Mouse (Mus musculus) kidney, embryonic 14.5 days (tissue): ENCODE results near the gene Ppip5k2. TPM values are rescaled to one million over a fixed set of nuclear protein-coding genes. Genes with fewer than 3 reads are reported as not detected.

Experiments
- ATAC-seq: fragments of 200-750 bp; cut with Nextera tagmentation; 2 replicates; pipeline ENCODE4 v1.8.0; 2017; ENCODE audit warnings: moderate number of reproducible peaks, mild to moderate bottlenecking, moderate TSS enrichment, moderate library complexity; ENCODE audit not compliant: low FRiP score, low TSS enrichment
- H3K27ac ChIP-seq: fragments of 300-500 bp; sonication (generic); 2 replicates; pipeline ENCODE4 v1.5.1; 2014; ENCODE audit warnings: low read depth, mild to moderate bottlenecking, low read length, moderate library complexity, mixed read lengths
- H3K27me3 ChIP-seq: fragments of 300-500 bp; sonication (generic); 2 replicates; pipeline ENCODE4 v1.6.1; 2014; ENCODE audit warnings: mild to moderate bottlenecking, low read length; ENCODE audit not compliant: control insufficient read depth, insufficient read depth
- H3K36me3 ChIP-seq: fragments of 300-500 bp; sonication (generic); 2 replicates; pipeline ENCODE4 v1.6.1; 2014; ENCODE audit warnings: low read length, mixed read lengths; ENCODE audit not compliant: control insufficient read depth, insufficient read depth
- H3K4me1 ChIP-seq: fragments of 300-500 bp; sonication (generic); 2 replicates; pipeline ENCODE4 v1.6.1; 2014; ENCODE audit warnings: low read length, mixed read lengths; ENCODE audit not compliant: control insufficient read depth, insufficient read depth
- H3K4me2 ChIP-seq: fragments of 300-500 bp; sonication (generic); replicated peaks from 2 replicates; pipeline ENCODE4 v1.6.1; 2014; ENCODE audit warnings: low read depth, mild to moderate bottlenecking, low read length
- H3K4me3 ChIP-seq: fragments of 300-500 bp; sonication (generic); 2 replicates; pipeline ENCODE4 v1.5.1; 2014; ENCODE audit warnings: mild to moderate bottlenecking, low read length
- H3K9ac ChIP-seq: fragments of 300-500 bp; sonication (generic); 2 replicates; pipeline ENCODE4 v1.6.1; 2014; ENCODE audit warnings: low read depth, mild to moderate bottlenecking, low read length, moderate library complexity
- H3K9me3 ChIP-seq: fragments of 300-500 bp; sonication (generic); 2 replicates; pipeline ENCODE4 v1.6.1; 2016; ENCODE audit warnings: low read length; ENCODE audit not compliant: control insufficient read depth
- WGBS: fragments of 180-500 bp; shearing (Covaris S2); extraction: QIAGEN DNeasy Blood & Tissue Kit; methylation state at CpG from one replicate; pipeline ENCODE4 v1.1.7; 2014; 5-methylcytosine and 5-hydroxymethylcytosine counted together
- polyA plus RNA-seq: library from polyadenylated mRNA; unstranded; fragments of >200 nt; fragmentation: Nextera tagmentation; extraction: Ambion mirVana; gene quantifications from 2 replicates; pipeline ENCODE4 v1.2.1, GENCODE M21; 2014

Gene Ppip5k2
- polyA plus RNA-seq, 1 experiment from 2014 or later: 48.5 TPM

- no peaks in the 10 kb centered on the region for H3K36me3 ChIP-seq
- peak; percentile 65 for ATAC-seq
- WGBS: under 1% methylated on average over 89 of the region's 93 CpGs
- H3K27ac ChIP-seq: peak overlapping the region; percentile 78
- H3K4me1 ChIP-seq: 0 out of 2 replicates have a peak, but pooled peaks cover 4% of the 10 kb centered on the region
- peak overlapping the region; percentile 64 for H3K9ac ChIP-seq
- H3K27me3 ChIP-seq: no peaks in the 10 kb centered on the region
- H3K4me2 ChIP-seq: peak overlapping the region; percentile 61
- peak overlapping the region; percentile 83 for H3K4me3 ChIP-seq
- no peaks in the 10 kb centered on the region for H3K9me3 ChIP-seq
Measured at GRCm38 (mm10) chr1:97660687-97661405, 109.4 kb downstream of the Ppip5k2 start.

GRCm38 (mm10) chr1:97659405-97659804 is 110.8 kb downstream of the Ppip5k2 start:
- WGBS: 69% methylated on average over 7 of the region's 7 CpGs
- H3K9me3 ChIP-seq: no peaks in the 10 kb centered on the region
- 0 out of 2 replicates have a peak, but pooled peaks cover 4% of the 10 kb centered on the region for H3K4me1 ChIP-seq
- H3K27me3 ChIP-seq: no peaks in the 10 kb centered on the region
- peak overlapping the region; percentile 61; the same call in 1 of the 2 replicates for H3K4me2 ChIP-seq
- H3K27ac ChIP-seq: no peak overlapping the region
- H3K36me3 ChIP-seq: no peaks in the 10 kb centered on the region
- ATAC-seq: no peak
- peak overlapping the region; percentile 83; the same call in 1 of the 2 replicates for H3K4me3 ChIP-seq
- no peak overlapping the region for H3K9ac ChIP-seq

GRCm38 (mm10) chr1:97657786-97658185 is 112.4 kb downstream of the Ppip5k2 start:
- H3K4me1 ChIP-seq: 0 out of 2 replicates have a peak, but pooled peaks cover 4% of the 10 kb centered on the region
- H3K27me3 ChIP-seq: no peaks in the 10 kb centered on the region
- no peak overlapping the region for H3K4me2 ChIP-seq
- no peak overlapping the region for H3K27ac ChIP-seq
- H3K36me3 ChIP-seq: no peaks in the 10 kb centered on the region
- no peak for ATAC-seq
- H3K9me3 ChIP-seq: no peaks in the 10 kb centered on the region
- no peak overlapping the region for H3K9ac ChIP-seq
- WGBS: 73% methylated on average over 2 of the region's 2 CpGs
- H3K4me3 ChIP-seq: no peak overlapping the region

GRCm38 (mm10) chr1:97657201-97657600 is 113.0 kb downstream of the Ppip5k2 start:
- Histone ChIP-seq H3K4me2 (no peak overlapping the region), H3K27me3 (no peaks in the 10 kb centered on the region), H3K9me3 (no peaks in the 10 kb centered on the region), H3K36me3 (no peaks in the 10 kb centered on the region), H3K4me3 (no peak overlapping the region), H3K27ac (no peak overlapping the region), H3K4me1 (0 out of 2 replicates have a peak, but pooled peaks cover 4% of the 10 kb centered on the region), H3K9ac (no peak overlapping the region)
- no peak for ATAC-seq
- 50% methylated on average over 2 of the region's 2 CpGs for WGBS

Other genes with a start within 250 kb of the Ppip5k2 start
- gene D1Ertd622e, start 108.3 kb downstream of the Ppip5k2 start, polyA plus RNA-seq: 15.4 and 22.5 TPM in 2 replicates
- 20.3 and 22.6 TPM in 2 replicates for gene Gin1, start 239 bp downstream of the Ppip5k2 start, polyA plus RNA-seq